Mouse (Mus musculus): ENCODE measurements around the gene Tas2r135. TPM values are rescaled to one million over a fixed set of nuclear protein-coding genes. Genes with fewer than 3 reads are reported as not detected.

The Tas2r135 gene
- total RNA-seq, 4 experiments from 2014 or later, result not detected

DNA sequence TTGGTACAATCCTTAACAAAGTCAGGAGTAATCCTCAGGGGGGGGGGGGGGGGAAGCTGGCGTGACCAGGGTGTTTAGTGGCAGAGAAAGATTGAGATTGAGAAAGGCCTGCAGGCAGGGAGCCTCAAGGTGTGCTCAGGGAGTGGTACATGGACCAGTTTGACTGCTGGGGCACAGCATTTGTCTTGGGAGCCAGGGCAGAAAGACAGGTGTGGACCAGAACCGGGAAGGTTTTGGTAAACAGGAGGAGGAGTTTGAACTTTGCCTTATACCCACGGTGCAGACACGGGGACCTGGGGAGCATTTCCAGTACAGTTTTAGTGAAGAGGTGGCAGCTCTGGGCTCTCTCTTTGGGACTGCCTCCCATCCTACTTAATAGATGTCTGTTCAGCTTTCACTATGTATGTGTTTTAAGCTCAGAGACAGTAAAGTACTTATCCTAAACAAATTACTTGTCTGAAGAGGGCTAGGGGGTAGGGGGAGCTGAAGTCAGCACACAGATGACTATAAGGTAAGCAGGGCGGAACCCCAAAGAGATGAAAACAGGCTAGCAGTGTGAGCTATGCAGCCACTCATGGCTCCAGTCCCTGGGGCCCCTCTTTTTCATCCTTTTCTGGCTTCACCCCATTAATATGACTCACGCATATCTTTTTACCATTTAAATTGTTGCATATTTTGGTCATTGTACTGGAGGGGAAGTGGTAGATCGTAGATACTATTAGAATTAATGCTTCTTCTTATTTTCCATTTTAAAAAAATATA is 31.4 kb upstream of the Tas2r135 start:
- DNase-seq (ENCODE audit: low spot score in 2 of 2), result no peak

DNA sequence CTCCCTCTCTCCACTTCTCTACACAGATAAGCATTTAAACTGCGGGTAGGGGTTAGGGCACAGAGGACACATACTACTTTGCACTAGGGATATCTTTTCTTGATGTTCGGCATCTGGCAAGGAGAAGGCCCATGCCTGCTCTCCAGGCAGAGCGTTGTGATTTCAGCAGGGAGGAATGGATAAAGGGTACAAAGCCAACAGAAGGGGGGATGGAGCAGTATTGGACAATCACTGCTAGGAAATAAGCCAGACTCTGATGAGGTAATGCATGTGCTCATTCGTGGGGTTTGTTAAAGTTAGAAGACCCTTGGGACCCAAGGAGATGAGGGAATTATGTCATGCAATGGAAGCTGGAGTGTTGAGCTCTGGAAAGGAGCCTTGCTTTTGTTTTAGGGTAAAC is 30.5 kb upstream of the Tas2r135 start:
- DNase-seq (ENCODE audit: low spot score in 2 of 2), result no peak

DNA sequence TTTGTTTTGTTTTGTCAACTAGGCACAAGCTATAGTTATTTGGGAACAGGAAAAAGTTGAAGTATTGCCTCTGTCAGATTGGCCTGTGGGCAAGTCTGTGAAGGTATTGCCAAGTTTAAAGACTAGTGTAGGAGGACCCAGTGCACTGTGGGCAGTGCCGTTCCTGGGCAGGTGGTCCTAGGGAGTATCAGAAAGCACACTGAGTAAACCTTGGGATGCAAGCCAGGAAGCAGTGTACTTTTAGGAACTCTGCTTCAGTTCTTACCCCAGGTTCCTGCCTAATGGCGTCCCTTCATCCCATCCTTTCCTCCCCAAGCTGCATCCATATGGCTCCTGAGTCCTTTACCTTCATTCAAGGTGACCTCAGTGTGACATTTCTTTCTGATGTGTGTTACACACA is 30.1 kb upstream of the Tas2r135 start:
- no peak for DNase-seq (ENCODE audit: low spot score in 2 of 2)

DNA sequence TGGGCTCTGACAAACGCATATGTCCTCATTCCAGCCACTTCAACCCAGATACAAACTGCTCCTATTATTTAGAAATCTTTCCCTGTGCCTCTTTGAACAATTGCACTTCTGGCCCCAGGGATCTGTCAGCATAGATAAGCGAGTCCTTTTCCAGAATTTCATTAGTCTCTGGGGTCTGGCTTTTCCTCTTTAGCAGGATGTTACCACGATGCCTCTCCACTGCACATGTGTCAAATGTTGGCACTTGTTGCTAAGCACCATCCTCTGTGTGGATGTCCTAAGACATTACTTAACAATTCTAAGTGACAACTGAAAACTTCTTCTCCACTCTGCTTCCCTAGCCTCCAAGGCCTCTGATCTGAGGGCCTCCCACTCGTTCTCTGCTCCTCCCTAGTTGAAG is 29.2 kb upstream of the Tas2r135 start:
- DNase-seq (ENCODE audit: low spot score in 2 of 2), result no peak

DNA sequence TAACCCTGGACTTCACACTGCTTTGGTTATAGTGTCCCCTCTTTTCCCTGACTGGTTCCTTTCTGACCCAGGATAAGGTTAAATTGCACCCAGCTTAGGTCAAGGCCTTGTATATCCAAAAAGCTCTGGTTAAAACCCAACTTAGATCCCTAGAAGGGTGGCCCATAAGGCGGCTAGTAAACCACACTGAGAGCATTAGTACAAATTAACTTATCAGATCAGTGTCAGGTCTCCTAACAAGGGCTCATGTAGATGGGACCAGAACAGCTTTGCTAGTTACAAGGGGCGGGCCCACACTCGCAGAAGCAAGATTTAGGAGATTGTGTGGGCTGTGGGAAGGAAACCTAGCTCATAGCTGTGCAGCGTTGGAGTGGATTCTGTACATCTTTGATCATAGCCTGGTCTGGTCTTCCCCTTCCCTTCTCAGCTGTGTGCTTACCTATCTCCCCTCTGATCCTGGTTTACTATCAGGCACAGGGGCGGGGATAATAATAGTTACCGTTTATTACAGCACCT is 28.7 kb upstream of the Tas2r135 start:
- no peak for DNase-seq (ENCODE audit: low spot score in 2 of 2)

DNA sequence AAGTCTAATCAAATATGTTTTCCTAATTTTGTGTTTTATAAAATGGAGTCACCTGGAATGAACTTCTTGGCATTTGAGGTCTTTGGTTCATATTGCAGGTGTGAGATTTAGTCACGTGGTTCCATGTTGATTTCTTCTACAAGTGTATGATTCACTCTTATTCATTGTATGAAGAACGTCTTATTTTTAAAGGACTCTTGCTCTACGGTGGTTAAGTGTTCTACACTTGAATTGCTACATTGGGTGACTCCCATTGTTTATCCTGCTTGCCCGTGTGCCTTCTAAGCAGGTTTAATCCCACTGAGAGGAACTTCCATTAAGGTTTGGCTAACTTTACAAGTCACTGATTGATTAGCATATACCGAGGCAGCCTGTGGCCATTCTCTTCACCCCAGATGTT is 28.0 kb upstream of the Tas2r135 start:
- no peak for DNase-seq (ENCODE audit: low spot score in 2 of 2)

DNA sequence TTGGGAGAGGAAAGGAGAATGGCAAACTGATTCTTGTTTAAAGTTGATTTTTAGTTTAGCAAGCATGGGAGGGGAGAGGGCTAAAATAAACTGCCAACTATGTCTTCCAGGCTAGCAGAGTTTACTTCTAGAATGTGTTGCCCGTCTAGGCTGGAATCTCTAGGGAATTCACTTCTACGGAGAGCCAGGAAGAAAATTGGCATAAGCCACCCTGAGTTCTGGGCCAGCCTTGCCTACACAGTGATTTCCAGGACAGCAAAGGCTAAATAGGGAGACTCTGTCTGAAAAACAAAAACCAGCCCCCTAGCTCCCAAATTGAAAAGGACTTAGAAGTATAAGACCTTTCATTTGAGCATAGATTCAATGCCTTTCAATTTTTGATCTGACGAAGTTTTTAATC is 25.7 kb upstream of the Tas2r135 start:
- DNase-seq (ENCODE audit: low spot score in 2 of 2), result no peak

DNA sequence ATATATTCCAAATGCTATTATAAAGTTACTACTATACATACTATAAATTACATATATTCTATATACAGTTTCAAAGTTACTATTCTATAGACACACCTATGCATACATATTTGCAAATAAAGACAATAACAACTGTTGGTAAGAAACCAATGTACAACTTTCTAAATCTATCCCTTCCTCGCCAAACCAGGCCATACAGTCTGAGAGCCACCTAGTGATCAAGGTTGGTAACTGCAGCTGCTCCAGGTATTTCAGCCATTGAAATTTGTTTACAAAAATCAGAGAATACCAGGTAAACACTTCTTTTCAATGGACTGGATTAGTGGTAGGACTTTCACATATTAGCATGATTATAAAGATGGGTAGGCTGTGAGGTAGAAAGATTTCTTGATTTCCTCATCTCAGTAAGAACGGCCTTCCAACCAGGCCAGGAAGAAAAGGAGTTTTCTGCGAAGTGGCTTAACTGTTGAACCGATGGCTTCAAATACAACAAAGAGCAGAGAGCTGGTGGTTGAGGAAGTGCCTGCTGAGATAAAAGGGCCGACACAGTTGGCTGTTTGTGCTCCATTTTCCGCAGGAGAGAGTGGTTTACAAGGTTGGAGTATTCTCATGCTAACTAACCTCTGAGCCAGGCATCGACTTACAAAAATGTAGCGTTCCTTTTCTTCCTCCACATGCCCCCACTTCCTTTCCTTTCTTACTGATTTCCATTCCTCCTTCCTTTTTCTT is 24.7 kb upstream of the Tas2r135 start:
- no peak for DNase-seq (ENCODE audit: low spot score in 2 of 2)

DNA sequence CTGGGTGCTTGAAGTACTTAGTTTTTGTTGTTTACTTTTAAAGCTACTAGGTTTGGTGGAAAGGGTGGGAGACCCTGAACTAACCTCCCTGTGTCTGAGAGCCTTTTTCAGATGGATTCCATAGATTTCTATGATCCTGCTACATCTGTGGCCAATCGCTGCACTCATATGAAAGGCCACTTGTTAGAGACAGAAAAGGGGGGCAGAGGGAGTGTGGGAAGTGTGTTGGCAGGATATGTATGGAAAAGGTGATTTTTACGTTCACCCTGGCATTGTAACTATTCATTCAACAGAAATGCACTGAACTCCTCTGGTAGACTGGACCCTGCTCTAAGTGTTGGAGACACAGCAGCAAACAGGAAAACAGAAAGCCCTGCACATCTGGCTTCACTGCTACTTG is 24.0 kb upstream of the Tas2r135 start:
- no peak for DNase-seq (ENCODE audit: low spot score in 2 of 2)

DNA sequence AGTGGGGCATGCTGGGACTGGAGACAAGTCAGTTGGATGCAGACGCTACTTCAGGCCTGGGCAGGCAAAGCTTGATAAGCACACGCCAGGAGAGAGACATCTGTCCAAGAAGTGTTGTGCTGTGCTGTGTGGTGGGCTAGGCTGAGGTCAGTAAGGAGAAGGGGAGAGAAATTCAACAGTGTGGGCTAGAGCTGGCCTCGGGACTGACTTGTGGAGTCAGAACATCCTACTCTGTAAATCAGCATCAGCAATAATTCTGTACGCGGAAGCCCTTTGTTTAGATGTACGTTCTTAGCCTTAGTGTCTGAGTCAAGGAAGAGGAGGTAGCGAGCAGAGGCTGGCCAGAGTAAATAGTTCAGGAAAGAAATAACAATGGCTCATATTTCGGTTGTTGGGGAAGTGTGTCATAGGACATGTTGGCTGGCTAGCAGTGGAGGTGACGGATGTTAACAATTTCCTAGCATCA is 23.3 kb upstream of the Tas2r135 start:
- no peak for DNase-seq (ENCODE audit: low spot score in 2 of 2)

DNA sequence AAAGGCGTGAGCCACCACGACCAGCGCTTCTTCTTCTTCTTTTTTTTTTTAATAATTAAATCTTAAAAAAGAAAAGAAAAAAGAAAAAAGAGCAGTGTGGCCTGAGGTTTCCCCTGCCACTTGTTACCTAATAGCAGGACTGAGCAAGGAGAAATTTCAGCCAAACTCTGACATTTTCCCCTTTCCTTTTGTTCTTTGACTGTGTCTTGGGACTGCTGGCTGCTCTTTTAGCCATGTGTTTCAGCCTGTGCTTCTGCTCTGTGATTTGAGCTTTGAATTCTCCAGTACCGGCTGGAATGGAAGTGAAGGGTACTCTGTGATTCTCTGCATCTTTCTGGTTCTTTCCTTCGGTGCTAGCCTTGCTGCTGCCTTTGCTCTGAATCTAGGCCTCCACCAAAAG is 21.9 kb upstream of the Tas2r135 start:
- no peak for DNase-seq (ENCODE audit: low spot score in 2 of 2)

DNA sequence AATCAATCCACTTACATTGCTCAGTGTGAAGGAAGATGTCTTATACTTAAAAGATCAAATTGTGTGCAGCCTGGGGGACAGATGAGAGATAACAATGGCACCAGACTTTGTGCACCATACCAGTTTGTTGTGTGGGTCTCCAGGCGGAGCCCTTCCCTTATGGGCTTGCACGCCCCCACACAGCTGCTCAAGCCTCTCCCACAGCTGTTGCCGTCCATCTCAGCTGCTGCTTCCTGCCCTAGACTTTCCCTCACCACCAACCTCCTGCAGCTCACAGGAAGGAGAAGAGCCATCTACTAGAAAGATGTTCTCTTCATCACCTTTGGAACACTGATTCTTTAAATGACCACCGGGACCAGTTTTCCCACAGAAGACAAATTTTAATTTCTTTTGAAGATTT is 19.6 kb upstream of the Tas2r135 start:
- no peak for DNase-seq (ENCODE audit: low spot score in 2 of 2)

DNA sequence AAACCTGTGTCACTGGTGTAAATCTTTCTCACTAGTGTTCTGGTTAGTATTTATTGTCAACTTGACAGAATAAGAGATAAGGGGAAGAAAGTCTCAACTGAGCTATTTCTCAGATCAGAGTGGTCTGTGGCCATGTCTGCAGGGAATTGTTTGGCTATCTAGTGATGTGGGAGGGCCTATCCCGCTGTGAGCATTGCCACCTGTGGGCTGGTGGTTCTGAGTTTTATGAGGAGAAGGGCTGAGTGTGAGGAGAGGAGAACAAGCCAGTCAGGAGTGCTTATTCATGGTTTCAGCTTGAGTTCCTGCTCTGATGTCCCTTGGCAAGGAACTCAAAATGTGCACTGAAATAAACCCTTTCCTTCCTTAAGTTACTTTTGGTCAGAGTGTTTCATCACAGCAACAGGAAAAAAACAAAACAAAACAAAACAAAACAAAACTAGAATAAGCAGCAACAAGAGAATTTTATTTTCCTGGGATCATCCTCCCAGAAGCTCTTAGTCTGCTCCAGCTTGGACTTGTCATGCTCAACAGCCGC is 13.4 kb upstream of the Tas2r135 start:
- DNase-seq (ENCODE audit: low spot score in 2 of 2), result no peak

DNA sequence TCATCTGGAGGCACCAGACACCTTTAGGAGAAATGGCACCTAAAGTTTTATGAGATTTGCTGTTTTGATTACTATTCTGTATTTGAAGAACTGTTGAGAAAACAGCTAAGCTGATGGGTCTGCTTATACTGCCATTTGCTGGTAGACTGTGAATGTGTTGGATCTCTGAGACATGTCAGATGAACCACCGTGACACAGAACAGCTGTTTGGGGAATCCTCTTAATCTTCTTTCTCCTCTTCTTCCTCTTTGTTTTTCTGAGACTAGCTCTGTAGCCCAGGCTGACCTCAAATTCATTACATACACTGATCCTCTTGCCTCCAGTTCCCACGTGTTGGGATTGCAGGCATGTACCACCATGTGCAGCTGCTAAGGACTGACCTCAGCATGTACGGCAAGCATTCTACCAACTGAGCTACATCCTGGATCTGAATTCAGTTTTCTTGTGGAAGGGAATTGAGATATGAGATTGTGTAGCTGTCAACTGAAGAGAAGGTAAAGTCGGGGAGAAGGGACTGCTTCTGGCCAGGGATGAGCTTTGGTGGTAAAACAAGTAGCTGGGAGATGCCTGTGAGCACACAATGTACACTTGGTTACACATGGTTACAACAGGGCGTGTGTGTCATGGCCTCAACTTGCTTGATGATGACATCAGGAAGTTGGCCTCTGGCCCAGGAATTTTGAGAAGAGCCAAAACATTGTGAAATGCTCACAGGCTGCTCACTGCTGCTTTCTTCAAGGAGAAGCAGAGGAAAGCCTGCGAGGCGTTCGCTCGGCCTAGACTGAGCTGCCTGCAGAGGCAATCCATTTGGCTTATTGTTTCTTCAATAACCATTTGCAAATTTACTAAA is 9.0 kb upstream of the Tas2r135 start:
- peak; percentile 84 to 87 for DNase-seq (ENCODE audit: low spot score in 2 of 2)

DNA sequence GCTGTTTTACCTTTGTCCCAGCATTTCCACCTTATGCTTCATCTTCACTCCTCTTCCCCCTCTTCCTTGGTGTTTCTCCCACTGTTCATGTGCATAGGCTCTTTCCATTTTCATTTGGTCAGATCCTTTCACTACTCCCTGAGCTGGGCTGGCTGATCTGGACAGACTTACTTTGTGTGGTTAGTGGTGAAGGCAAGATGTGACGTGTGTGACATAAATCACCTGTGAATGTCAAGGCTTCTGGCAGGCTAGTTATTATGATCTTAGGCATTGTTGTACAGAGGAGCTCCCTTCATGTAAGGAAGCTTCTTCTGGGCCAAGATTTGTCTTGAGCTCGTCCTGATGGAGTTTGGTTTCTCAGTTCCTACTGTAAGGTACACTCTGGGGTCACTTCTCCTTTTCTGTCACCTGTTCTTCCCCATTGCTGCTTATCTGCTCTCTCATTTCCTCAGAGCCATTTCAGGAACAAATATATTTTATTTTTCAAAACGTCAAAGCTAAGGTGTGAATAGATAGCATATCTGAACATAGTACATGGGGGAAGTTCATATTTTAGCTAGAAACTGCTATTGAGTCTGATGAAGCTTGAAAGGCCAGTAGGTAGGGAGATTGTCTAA is 8.1 kb upstream of the Tas2r135 start:
- no peak for DNase-seq (ENCODE audit: low spot score in 2 of 2)

DNA sequence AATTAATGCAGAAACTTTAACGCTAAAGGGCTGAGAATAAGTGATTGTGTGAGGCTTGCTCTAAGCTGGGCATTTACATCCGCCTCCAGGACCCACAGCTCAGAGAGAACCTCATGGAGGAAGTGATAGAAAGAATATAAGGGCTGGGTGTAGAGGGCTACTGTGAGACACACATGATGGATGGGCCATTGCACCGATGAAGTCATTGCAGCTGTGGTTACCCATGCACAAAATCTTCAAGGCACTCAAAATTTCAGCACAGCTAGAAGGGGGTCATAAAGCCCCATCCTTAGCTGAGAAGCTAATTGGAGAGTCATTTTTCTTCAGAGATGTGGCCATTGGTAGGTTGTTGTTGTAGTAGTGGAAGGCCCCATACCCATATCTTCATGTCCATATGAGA is 6.9 kb upstream of the Tas2r135 start:
- no peak for DNase-seq (ENCODE audit: low spot score in 2 of 2)

DNA sequence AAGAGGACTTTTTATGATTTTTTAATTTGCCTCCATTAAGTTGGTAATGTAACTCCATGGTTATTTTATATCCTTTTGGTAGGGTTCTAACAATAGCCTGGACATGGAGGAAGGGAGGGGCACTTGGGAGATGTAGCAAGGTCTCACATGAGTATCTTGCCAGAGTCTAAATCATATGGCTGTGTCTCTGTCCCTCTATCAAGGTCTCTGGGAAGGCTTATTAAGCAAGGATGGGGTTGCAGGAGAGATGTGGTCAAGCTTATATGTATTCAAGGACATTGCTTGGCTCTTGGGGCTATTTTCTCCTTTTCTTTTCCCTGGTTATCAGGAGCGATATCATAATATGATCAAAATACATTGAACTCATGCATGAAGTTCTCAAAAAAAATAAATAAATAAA is 6.2 kb upstream of the Tas2r135 start:
- DNase-seq (ENCODE audit: low spot score in 2 of 2), result no peak

DNA sequence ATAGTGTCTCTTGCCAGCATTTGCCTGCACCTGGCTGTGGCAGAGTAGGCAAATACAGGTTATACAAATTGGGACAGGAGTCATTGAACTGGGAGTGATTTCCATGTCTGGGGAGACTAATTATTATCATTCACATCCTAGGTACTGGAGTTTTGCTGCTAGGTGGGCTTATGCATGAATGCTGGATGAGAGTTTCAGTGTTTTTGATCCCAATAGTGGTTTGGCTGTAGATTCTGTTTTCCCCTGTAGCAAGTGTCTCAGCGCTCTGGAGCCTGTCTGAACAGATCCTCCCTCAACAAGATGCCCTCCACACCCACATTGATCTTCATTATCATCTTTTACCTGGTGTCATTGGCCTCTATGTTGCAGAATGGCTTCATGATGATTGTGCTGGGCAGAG is 5.3 kb upstream of the Tas2r135 start, which contains the start of gene Tas2r143:
TSS of gene Tas2r143 (plus strand) at position 301 of the 400 bp plus-strand sequence.
- no peak for DNase-seq (ENCODE audit: low spot score in 2 of 2)

DNA sequence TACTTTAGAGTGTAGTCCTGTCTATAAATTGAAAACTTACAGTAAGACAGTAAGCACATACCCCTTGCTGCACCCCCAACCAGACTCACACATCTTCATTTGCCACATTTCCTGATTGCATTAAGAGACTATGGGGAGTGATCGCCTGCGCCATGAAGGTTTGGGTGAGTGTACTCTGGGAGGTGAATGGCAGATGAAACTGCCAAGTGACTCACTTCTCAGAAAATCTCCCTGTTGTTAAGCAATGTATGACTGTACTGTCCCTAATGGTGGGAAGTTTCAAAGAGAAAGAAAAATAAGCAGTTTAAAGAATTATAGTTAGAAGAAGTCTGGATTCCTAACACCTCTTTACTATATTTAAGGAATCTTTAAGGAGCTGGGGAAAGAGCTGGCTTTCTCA is 14.2 kb downstream of the Tas2r135 start:
- no peak for DNase-seq (ENCODE audit: low spot score in 2 of 2)

DNA sequence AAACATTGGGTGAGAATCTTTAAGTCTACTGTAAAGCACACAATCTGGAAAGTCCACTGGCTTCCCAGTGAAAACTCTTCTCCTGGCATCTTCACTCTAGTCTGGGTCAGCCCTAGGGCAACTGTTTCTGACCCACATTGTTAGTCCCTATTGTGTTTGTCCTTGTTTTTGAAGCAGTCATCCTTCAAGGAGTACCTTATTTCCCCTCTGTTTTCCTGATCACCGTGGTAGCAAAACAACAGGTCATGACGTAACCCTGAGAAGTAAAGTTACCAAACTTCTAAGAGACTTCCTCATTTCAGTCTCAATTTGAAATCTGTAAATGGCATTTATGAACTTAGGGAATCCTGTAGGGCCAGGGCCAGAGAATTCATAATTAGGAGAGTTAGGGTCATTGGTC is 16.2 kb downstream of the Tas2r135 start:
- no peak for DNase-seq (ENCODE audit: low spot score in 2 of 2)

DNA sequence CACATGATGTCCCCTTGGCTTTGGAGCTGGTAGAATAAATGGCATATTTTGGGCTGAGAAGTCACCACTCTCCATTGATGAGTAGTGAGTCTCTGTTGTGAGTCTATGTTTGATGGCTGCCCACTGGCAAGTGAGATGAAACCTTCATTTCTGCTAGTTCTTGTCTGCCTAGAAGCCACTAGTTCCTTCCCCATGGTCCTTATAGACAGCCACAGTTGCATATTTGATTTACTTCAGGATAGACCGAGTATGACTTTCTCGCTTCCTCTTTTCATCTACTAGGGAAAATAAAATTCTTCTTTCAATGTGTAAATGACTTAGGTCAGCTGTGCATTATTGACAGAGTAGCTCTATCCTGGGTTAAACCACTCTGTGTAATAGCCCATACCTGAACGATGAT is 19.2 kb downstream of the Tas2r135 start:
- no peak for DNase-seq (ENCODE audit: low spot score in 2 of 2)

All from gastrocnemius, adult 8-10 months (tissue).